Mouse (Mus musculus) embryonic fibroblast, embryonic 13.5 days (primary cell): ENCODE measurements around the gene Palld.

ENCODE experiments used
- CTCF ChIP-seq: IDR thresholded peaks from 2 replicates; pipeline ENCODE4 v1.5.1; 2011; ENCODE audit warnings: mild to moderate bottlenecking, control low read depth, low read length, moderate library complexity, borderline replicate concordance; ENCODE audit not compliant: insufficient read depth
- POLR2A ChIP-seq: IDR thresholded peaks from 2 replicates; pipeline ENCODE4 v1.6.1; 2011; ENCODE audit warnings: low read depth, mild to moderate bottlenecking, control low read depth, low read length, moderate library complexity

GRCm38 (mm10) chr8:61502277-61502676 lies 400.2 kb downstream of the Palld start:
- TF ChIP-seq CTCF (no peak), POLR2A (no peak)
